Mouse (Mus musculus) central nervous system, embryonic 14 days (tissue): ENCODE results near the gene Kcng3. TPM values are rescaled to one million over a fixed set of nuclear protein-coding genes. Genes with fewer than 3 reads are reported as not detected.

Experiments used
- polyA plus RNA-seq: library from polyadenylated mRNA; depleted of rRNA; stranded (reverse); fragments of >200 nt; gene quantifications from 2 replicates; pipeline ENCODE4 v1.2.3, GENCODE M21; 2012; rRNA removed

Gene Kcng3
- 0.30 and 0.33 TPM in 2 replicates for polyA plus RNA-seq

GRCm38 (mm10) chr17:83631783-83632652 lies at the start of gene Kcng3:
Gene Kcng3, minus strand, starts transcription at chr17:83631895.

Other genes starting within 250 kb of the Kcng3 start
- 230 and 259 TPM in 2 replicates for gene Cox7a2l, start 114.6 kb downstream of the Kcng3 start, polyA plus RNA-seq
- gene Mta3, start 74.3 kb upstream of the Kcng3 start, polyA plus RNA-seq: 38.6 and 40.0 TPM in 2 replicates
- 0.05 and 0.12 TPM in 2 replicates for gene Haao, start 216.1 kb upstream of the Kcng3 start, polyA plus RNA-seq